Mouse (Mus musculus) heart, postnatal 36 days (tissue): ENCODE measurements around the gene Osbpl2. TPM values are rescaled to one million over a fixed set of nuclear protein-coding genes. Genes with fewer than 3 reads are reported as not detected.

Experiments used
- DNase-seq, 2 experiments: peaks; one replicate each; pipeline ENCODE4 v3.0.0; 2021 to 2022
- intact Hi-C: fragments of 180-260 bp; cut with DNase I; formaldehyde crosslinking; loops from one replicate; pipeline ENCODE4 v1.15.1; 2025
- total RNA-seq, 2 experiments: library from RNA; stranded (reverse); gene quantifications; 2 replicates each; pipeline ENCODE4 v1.2.3; 2021

Gene Osbpl2
- total RNA-seq, 2 experiments from 2014 or later, result 36.0 to 36.2 TPM

GRCm38 (mm10) chr2:180103978-180104658, 15.0 kb upstream of the Osbpl2 start, which contains the start of gene Hrh3:
Hrh3 (minus strand) TSS chr2:180104488.
- intact Hi-C loops, result no loop called here
- DNase-seq, result peak; percentile 83 to 84

DNA sequence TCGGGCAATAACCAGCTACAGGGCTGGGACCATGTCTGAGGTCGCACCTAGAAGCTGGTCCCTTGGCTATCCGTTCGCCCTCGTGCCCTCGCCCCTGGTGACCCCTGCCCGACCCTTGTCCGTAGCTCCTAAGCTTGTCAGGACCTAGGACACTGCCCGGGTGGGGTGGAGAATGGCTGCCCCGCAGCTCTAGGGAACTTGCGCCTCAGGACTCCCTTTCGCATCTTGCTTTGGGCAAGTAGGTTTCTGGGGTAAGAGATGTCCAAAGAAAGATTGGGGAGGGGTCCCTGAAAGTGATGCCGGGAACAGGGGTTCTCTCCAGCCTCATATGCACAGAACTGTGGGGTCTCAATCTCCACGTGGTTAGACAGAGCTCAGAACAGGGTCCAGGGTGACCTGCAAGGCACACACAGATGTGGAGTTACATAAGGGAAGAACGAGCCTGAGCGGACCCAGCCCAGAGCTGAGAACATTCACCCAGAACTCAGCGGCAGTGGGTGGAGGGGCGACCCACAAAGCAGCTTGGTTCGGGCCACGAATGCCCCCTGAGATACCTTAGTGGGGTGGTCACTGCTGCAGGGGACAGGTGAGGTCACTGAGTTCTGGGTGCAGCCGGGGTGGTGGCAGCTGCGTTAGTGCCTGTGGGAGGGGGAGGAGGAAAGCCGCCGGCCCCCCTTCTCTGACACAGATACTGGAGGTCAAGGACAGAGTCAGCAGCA, 14.3 kb upstream of the Osbpl2 start:
- DNase-seq, result no peak
- intact Hi-C loops, result no loop called here

DNA sequence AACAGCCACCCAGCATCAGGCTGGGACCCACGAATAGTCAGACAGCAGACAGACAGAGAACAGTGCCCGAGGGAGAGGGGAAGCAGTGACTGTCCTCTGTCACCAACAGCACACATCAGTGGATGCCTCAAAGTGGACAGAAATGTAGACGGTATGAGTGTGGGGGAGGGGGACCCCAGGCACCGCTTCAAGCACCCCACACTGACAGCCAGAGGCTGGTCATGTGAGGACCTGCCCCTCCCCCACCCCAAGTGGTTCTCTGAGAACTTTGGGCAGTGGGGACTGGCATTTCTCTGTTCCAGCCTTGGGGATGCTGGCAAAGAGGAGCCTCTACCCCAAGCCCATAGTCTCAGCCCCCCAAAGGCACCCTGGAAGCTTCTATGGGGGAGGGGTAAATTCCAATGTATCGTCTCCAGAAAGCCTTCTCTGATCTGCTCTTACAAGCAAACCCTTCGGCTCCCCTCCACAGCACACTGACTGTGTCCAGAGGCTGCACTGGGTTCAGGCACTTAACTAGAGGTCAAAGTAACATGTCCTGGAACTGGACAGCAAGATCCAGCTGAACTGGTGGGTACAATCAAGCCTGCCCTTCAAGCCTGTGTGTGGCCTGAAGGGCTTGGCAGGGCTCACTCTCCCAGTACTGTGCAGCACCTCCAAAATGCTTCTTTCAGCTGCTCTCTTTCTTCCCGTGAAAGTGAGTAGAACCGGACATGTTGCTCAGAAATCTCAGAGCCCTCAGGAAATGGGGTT, 13.5 kb upstream of the Osbpl2 start:
- no peak for DNase-seq
- intact Hi-C loops, result loop anchor here (1.0 kb wide), 1 partner anchor 37 kb away; no protein-coding TSS in a partner anchor

- intact Hi-C loops, result no loop called here
- no peak for DNase-seq
Measured at GRCm38 (mm10) chr2:180107081-180107480, 12.0 kb upstream of the Osbpl2 start.

DNA sequence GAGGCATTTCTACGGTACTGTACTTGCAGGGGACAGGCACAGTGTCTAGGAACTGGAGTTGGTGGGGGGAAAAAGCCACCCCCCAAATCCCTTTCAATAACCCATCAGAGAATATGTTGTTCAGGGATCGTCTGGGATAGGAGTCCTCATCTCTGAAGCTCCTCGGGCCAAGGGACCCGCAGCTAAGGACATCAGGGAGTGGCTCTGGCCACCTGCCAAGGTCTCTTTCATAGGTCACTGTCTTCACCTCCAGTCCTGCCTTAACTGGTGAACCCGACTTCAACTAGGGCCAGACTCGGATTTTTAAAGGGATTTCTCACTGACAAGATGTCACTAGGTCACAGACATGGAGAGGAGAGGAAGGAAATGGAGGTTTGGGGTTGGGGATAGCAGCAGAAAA, 10.8 kb upstream of the Osbpl2 start:
- DNase-seq, result no peak
- intact Hi-C loops, result no loop called here

- peak; percentile 67 to 69 for DNase-seq
- intact Hi-C loops, result no loop called here
Measured at GRCm38 (mm10) chr2:180113909-180114890, 4.9 kb upstream of the Osbpl2 start.

GRCm38 (mm10) chr2:180115279-180115678, 3.8 kb upstream of the Osbpl2 start:
- peak; percentile 37 to 45 for DNase-seq
- intact Hi-C loops, result loop anchor here (5.0 kb wide), 2 partner anchors 138 to 142 kb away; partner anchors contain the start of genes Rps21 and Taf4

- DNase-seq, result peak in 1 of 2 experiments; percentile 48
- intact Hi-C loops, result loop anchor here (5.0 kb wide), 2 partner anchors 139 to 141 kb away; partner anchors contain the start of genes Rps21 and Taf4
Measured at GRCm38 (mm10) chr2:180116081-180116493, 3.0 kb upstream of the Osbpl2 start.

- DNase-seq, result no peak
- intact Hi-C loops, result loop anchor here (5.0 kb wide), 2 partner anchors 140 kb away; partner anchors contain the start of genes Rps21 and Taf4
Measured at GRCm38 (mm10) chr2:180116741-180117484, 2.2 kb upstream of the Osbpl2 start.

GRCm38 (mm10) chr2:180117485-180118194, 1.5 kb upstream of the Osbpl2 start:
- DNase-seq, result no peak
- intact Hi-C loops, result loop anchor here (2.0 to 5.0 kb wide), 3 partner anchors 47 to 140 kb away; partner anchors contain the start of genes Mtg2, Rps21 and Taf4

GRCm38 (mm10) chr2:180119439-180120291, 559 bp downstream of the Osbpl2 start:
- DNase-seq, result peak in 1 of 2 experiments; percentile 31
- intact Hi-C loops, result loop anchor here (2.0 to 5.0 kb wide), 3 partner anchors 49 to 142 kb away; partner anchors contain the start of genes Mtg2, Rps21 and Taf4

- no peak for DNase-seq
- intact Hi-C loops, result no loop called here
Measured at GRCm38 (mm10) chr2:180120292-180120761, 1.2 kb downstream of the Osbpl2 start.

DNA sequence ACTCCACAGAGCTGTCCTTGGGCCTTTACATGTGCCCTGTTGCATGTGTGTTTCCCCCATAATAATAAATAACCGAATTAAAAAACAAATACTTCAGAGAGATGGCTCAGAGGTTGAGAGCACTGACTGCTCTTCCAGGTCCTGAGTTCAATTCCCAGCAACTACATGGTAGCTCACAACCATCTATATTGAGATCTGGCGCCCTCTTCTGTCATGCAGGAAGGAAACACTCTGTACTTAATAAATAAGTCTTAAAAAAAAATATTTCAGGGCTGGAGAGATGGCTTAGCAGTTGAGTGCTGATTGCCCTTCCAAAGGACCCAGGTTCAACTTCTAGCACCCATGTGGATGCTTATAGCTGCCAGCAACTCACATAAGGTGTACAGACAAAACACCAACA, 5.1 kb downstream of the Osbpl2 start:
- intact Hi-C loops, result no loop called here
- no peak for DNase-seq

GRCm38 (mm10) chr2:180126195-180126594, 7.1 kb downstream of the Osbpl2 start:
- intact Hi-C loops, result no loop called here
- peak in 1 of 2 experiments; percentile 51 for DNase-seq

DNA sequence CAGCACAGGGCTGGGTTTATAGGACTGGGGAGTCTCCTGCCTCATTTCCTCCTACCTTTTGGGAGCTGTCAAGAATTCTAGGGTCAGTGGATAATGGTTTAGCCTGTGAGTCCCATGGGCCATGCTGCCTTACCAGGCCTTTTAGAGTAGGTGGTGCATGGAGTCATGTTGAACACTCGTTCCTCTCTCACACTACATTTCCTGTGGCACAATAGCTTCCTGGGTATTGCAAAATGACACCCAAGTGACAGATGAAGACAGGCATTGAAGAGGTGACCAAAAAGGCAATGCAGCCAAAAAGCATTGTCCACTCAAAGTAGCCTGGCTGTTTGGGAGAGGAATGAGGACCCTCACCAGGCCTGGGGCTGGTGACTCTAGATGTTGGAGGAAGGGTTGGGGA, 8.6 kb downstream of the Osbpl2 start:
- no peak for DNase-seq
- intact Hi-C loops, result no loop called here

- intact Hi-C loops, result no loop called here
- DNase-seq, result no peak
Measured at GRCm38 (mm10) chr2:180133231-180133630, 14.1 kb downstream of the Osbpl2 start.

- intact Hi-C loops, result no loop called here
- no peak for DNase-seq
Measured at GRCm38 (mm10) chr2:180133911-180134310, 14.8 kb downstream of the Osbpl2 start.
